Comparison of ENCODE assay signal across 8 mouse cellular contexts in the genomic region with DNA sequence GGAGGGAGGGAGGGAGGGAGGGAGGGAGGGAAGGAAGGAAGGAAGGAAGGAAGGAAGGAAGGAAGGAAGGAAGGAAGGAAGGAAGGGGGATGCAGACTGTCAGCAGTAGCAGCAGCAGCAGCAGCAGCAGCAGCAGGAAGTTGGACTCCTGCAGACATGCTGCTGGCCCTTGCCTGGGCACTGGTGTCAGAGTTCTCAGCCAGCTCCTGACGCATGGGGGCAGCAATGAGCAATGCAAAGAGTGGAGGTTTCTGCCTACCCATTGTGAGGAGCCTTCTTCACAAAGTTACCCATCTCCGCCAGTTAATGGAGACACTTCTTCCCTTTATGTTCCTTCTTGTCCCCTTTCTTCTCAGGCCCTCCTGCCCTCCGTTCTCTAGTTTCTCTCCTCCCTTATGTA. TPM values are rescaled to one million over a fixed set of nuclear protein-coding genes. Genes with fewer than 3 reads are reported as not detected.
A peak's percentile ranks its signal among the peaks of the same experiment; 100 is the strongest.
DNase-seq lines count a peak whose midpoint lies in the region; ATAC-seq lines count a peak whose summit lies in the region.

No protein-coding gene starts in this region.

- no peaks in the 10 kb centered on the region for H3K27me3 ChIP-seq in midbrain, embryonic 10.5 days (ENCODE audit: low read depth, poor library complexity, severe bottlenecking)
- H3K27me3 ChIP-seq in midbrain, embryonic 16.5 days (ENCODE audit: control insufficient read depth, insufficient read depth, low read depth, low read length): no peaks in the 10 kb centered on the region
- no peaks in the 10 kb centered on the region for H3K27me3 ChIP-seq in lung, embryonic 16.5 days (ENCODE audit: control insufficient read depth, insufficient read depth, low read depth, low read length)

- no peaks in the 10 kb centered on the region for H3K9me3 ChIP-seq in midbrain, embryonic 10.5 days (replicated peaks)
- H3K9me3 ChIP-seq in midbrain, embryonic 16.5 days (replicated peaks; ENCODE audit: control insufficient read depth, low read length, poor library complexity, severe bottlenecking): no peaks in the 10 kb centered on the region
- H3K9me3 ChIP-seq in lung, embryonic 16.5 days (ENCODE audit: control insufficient read depth, low read length): no peaks in the 10 kb centered on the region

- H3K27ac ChIP-seq in midbrain, embryonic 10.5 days (replicated peaks): no peak overlapping the region
- H3K27ac ChIP-seq in midbrain, embryonic 16.5 days (ENCODE audit: low read length): no peak overlapping the region
- H3K27ac ChIP-seq in lung, embryonic 16.5 days (ENCODE audit: low read length): no peak overlapping the region

- ATAC-seq in midbrain, embryonic 16.5 days: no peak
- peak; percentile 71; the same call in 1 of the 2 replicates for ATAC-seq in lung, embryonic 16.5 days (ENCODE audit: low read depth)

- H3K4me2 ChIP-seq in midbrain, embryonic 16.5 days (ENCODE audit: low read length): no peak overlapping the region
- H3K4me2 ChIP-seq in lung, embryonic 16.5 days (ENCODE audit: low read depth, low read length): no peak overlapping the region

- 20% methylated on average over 3 of the region's 3 CpGs for WGBS in midbrain, embryonic 10.5 days
- 25% methylated on average over 3 of the region's 3 CpGs for WGBS in midbrain, embryonic 16.5 days
- 16% methylated on average over 3 of the region's 3 CpGs for WGBS in lung, embryonic 16.5 days

- H3K36me3 ChIP-seq in midbrain, embryonic 10.5 days: no peaks in the 10 kb centered on the region
- no peaks in the 10 kb centered on the region for H3K36me3 ChIP-seq in midbrain, embryonic 16.5 days (ENCODE audit: control insufficient read depth, insufficient read depth, low read length)
- H3K36me3 ChIP-seq in lung, embryonic 16.5 days (ENCODE audit: control insufficient read depth, insufficient read depth, low read length): no peaks in the 10 kb centered on the region

- peak; percentile 80 for DNase-seq in midbrain, embryonic 10.5 days (ENCODE audit: low spot score)
- DNase-seq in cerebellum, postnatal 14 days: peak; percentile 87 to 89
- DNase-seq in gastrocnemius, postnatal 36 days: peak; percentile 28 to 38
- peak; percentile 83 for DNase-seq in kidney, postnatal 4 days
- DNase-seq in right cerebral cortex, postnatal 4 days: peak; percentile 68
- no peak for DNase-seq in spleen, postnatal 4 days (ENCODE audit: low spot score in 2 of 2)

- H3K4me1 ChIP-seq in midbrain, embryonic 10.5 days: no peaks in the 10 kb centered on the region
- no peaks in the 10 kb centered on the region for H3K4me1 ChIP-seq in midbrain, embryonic 16.5 days (ENCODE audit: control insufficient read depth, insufficient read depth, low read length)
- no peaks in the 10 kb centered on the region for H3K4me1 ChIP-seq in lung, embryonic 16.5 days (replicated peaks; ENCODE audit: control insufficient read depth, insufficient read depth, low read length)

- no peak overlapping the region for H3K4me3 ChIP-seq in midbrain, embryonic 10.5 days
- no peak overlapping the region for H3K4me3 ChIP-seq in midbrain, embryonic 16.5 days (ENCODE audit: low read depth, low read length)
- H3K4me3 ChIP-seq in lung, embryonic 16.5 days (ENCODE audit: low read length): no peak overlapping the region

- intact Hi-C loops in gastrocnemius, postnatal 36 days (cut with DNase I): loop anchor here (2.0 kb wide), 1 partner anchor 259 kb away; no protein-coding TSS in a partner anchor

- H3K9ac ChIP-seq in midbrain, embryonic 16.5 days (ENCODE audit: low read depth, low read length): no peak overlapping the region
- no peak overlapping the region for H3K9ac ChIP-seq in lung, embryonic 16.5 days (ENCODE audit: low read length)

RNA-seq across cellular contexts. Expression of a gene that starts 40.7 kb away (rescaled TPM):
- 7.8 and 12.4 TPM in 2 replicates for polyA plus RNA-seq in midbrain, embryonic 10.5 days (2016; fragmentation: Nextera tagmentation; extraction: Ambion mirVana)
- 259 and 267 TPM in 2 replicates for polyA plus RNA-seq in midbrain, embryonic 16.5 days (2015; fragmentation: Nextera tagmentation; extraction: Ambion mirVana)
- total RNA-seq in gastrocnemius, postnatal 36 days (2021): 1 to 10 TPM in 1 of 2 experiments, under 1 TPM in 1; 0.64 to 1.5 TPM
- polyA plus RNA-seq in lung, embryonic 16.5 days (2015; fragmentation: Nextera tagmentation; extraction: Ambion mirVana): 13.0 and 16.3 TPM in 2 replicates

Comparison
In these comparisons a context has a peak if more than half of its experiments do, and no peak if none do; other contexts are left out.
1. RNA of a gene that starts 40.7 kb away (polyA plus RNA-seq): 259 to 267 TPM in midbrain, embryonic 16.5 days; 13.0 to 16.3 TPM in lung, embryonic 16.5 days and 7.8 to 12.4 TPM in midbrain, embryonic 10.5 days; every median in the first group is over 10 times any median in the second.
2. DNase-seq: peak in midbrain, embryonic 10.5 days (single experiment), cerebellum, postnatal 14 days (2 of 2), gastrocnemius, postnatal 36 days (2 of 2), kidney, postnatal 4 days (2 of 2) and right cerebral cortex, postnatal 4 days (single experiment); none in spleen, postnatal 4 days (0 of 2).